Mouse (Mus musculus): ENCODE data around the gene Susd1.

- TF ChIP-seq CTCF (IDR thresholded peaks at IDR 0.05; ENCODE audit: borderline replicate concordance, extremely low read depth, insufficient read depth, insufficient read length) (no peak), POLR2A (IDR thresholded peaks at IDR 0.05; ENCODE audit: borderline replicate concordance, extremely low read depth, insufficient read depth, insufficient read length, poor library complexity, severe bottlenecking) (no peak)
These were observed 8.9 kb upstream of the Susd1 start for GRCm38 (mm10) chr4:59447296-59447695.
